Mouse (Mus musculus): ENCODE measurements around the gene Fancd2os. TPM values are rescaled to one million over a fixed set of nuclear protein-coding genes. Genes with fewer than 3 reads are reported as not detected.

The Fancd2os gene
- polyA plus RNA-seq, 1 experiment: 29.9 TPM

GRCm38 (mm10) chr6:113623386-113623785, 22.9 kb upstream of the Fancd2os start:
- no peak for TF ChIP-seq CTCF (IDR thresholded peaks at IDR 0.05; ENCODE audit: control insufficient read depth, insufficient read depth, insufficient replicate concordance, low read depth, low read length)
- no peak for TF ChIP-seq POLR2A (IDR thresholded peaks at IDR 0.05; ENCODE audit: control insufficient read depth, low read depth, low read length)
- Histone ChIP-seq H3K4me1 (ENCODE audit: control insufficient read depth, insufficient read depth, low read length) (peaks cover 2% of the 10 kb centered on the region), H3K27ac (ENCODE audit: control insufficient read depth, insufficient read depth, low read depth, low read length) (peak overlapping the region; percentile 96), H3K36me3 (ENCODE audit: control insufficient read depth, insufficient read depth, low read length) (peaks cover 1% of the 10 kb centered on the region), H3K27me3 (ENCODE audit: control insufficient read depth, insufficient read depth, low read length) (no peaks in the 10 kb centered on the region), H3K4me3 (ENCODE audit: control insufficient read depth, low read depth, low read length) (peak overlapping the region; percentile 94)

- Histone ChIP-seq H3K36me3 (ENCODE audit: control insufficient read depth, insufficient read depth, low read length) (no peaks in the 10 kb centered on the region; the same call in 1 of the 2 replicates), H3K4me1 (ENCODE audit: control insufficient read depth, insufficient read depth, low read length) (no peaks in the 10 kb centered on the region)
These were observed 15.0 kb upstream of the Fancd2os start for GRCm38 (mm10) chr6:113615489-113615888.

GRCm38 (mm10) chr6:113614997-113615396, 14.5 kb upstream of the Fancd2os start:
- TF ChIP-seq POLR2A (IDR thresholded peaks at IDR 0.05; ENCODE audit: control insufficient read depth, low read depth, low read length) (no peak), CTCF (IDR thresholded peaks at IDR 0.05; ENCODE audit: control insufficient read depth, insufficient read depth, insufficient replicate concordance, low read depth, low read length) (no peak)
- Histone ChIP-seq H3K36me3 (ENCODE audit: control insufficient read depth, insufficient read depth, low read length) (no peaks in the 10 kb centered on the region; the same call in 1 of the 2 replicates), H3K4me3 (ENCODE audit: control insufficient read depth, low read depth, low read length) (no peak overlapping the region), H3K4me1 (ENCODE audit: control insufficient read depth, insufficient read depth, low read length) (no peaks in the 10 kb centered on the region), H3K27ac (ENCODE audit: control insufficient read depth, insufficient read depth, low read depth, low read length) (no peak overlapping the region), H3K27me3 (ENCODE audit: control insufficient read depth, insufficient read depth, low read length) (no peaks in the 10 kb centered on the region)

More at GRCm38 (mm10) chr6:113615489-113615888, 15.0 kb upstream of the Fancd2os start:
- no peak for TF ChIP-seq POLR2A (IDR thresholded peaks at IDR 0.05; ENCODE audit: control insufficient read depth, low read depth, low read length)
- TF ChIP-seq CTCF (IDR thresholded peaks at IDR 0.05; ENCODE audit: control insufficient read depth, insufficient read depth, insufficient replicate concordance, low read depth, low read length): no peak
- H3K27me3 ChIP-seq (ENCODE audit: control insufficient read depth, insufficient read depth, low read length): no peaks in the 10 kb centered on the region
- H3K27ac ChIP-seq (ENCODE audit: control insufficient read depth, insufficient read depth, low read depth, low read length): no peak overlapping the region
- H3K4me3 ChIP-seq (ENCODE audit: control insufficient read depth, low read depth, low read length): no peak overlapping the region

GRCm38 (mm10) chr6:113614152-113614551, 13.6 kb upstream of the Fancd2os start:
- Histone ChIP-seq H3K4me3 (ENCODE audit: control insufficient read depth, low read depth, low read length) (no peak overlapping the region), H3K27me3 (ENCODE audit: control insufficient read depth, insufficient read depth, low read length) (no peaks in the 10 kb centered on the region), H3K36me3 (ENCODE audit: control insufficient read depth, insufficient read depth, low read length) (no peaks in the 10 kb centered on the region; the same call in 1 of the 2 replicates), H3K27ac (ENCODE audit: control insufficient read depth, insufficient read depth, low read depth, low read length) (no peak overlapping the region), H3K4me1 (ENCODE audit: control insufficient read depth, insufficient read depth, low read length) (no peaks in the 10 kb centered on the region)
- TF ChIP-seq POLR2A (IDR thresholded peaks at IDR 0.05; ENCODE audit: control insufficient read depth, low read depth, low read length) (no peak), CTCF (IDR thresholded peaks at IDR 0.05; ENCODE audit: control insufficient read depth, insufficient read depth, insufficient replicate concordance, low read depth, low read length) (no peak)

- Histone ChIP-seq H3K4me3 (ENCODE audit: control insufficient read depth, low read depth, low read length) (no peak overlapping the region), H3K27me3 (ENCODE audit: control insufficient read depth, insufficient read depth, low read length) (no peaks in the 10 kb centered on the region), H3K4me1 (ENCODE audit: control insufficient read depth, insufficient read depth, low read length) (peaks cover 2% of the 10 kb centered on the region), H3K27ac (ENCODE audit: control insufficient read depth, insufficient read depth, low read depth, low read length) (peak overlapping the region; percentile 71), H3K36me3 (ENCODE audit: control insufficient read depth, insufficient read depth, low read length) (no peaks in the 10 kb centered on the region; the same call in 1 of the 2 replicates)
- TF ChIP-seq POLR2A (IDR thresholded peaks at IDR 0.05; ENCODE audit: control insufficient read depth, low read depth, low read length): no peak
- no peak for TF ChIP-seq CTCF (IDR thresholded peaks at IDR 0.05; ENCODE audit: control insufficient read depth, insufficient read depth, insufficient replicate concordance, low read depth, low read length)
These were observed 11.9 kb upstream of the Fancd2os start for GRCm38 (mm10) chr6:113612258-113612969.

GRCm38 (mm10) chr6:113609293-113609692, 8.8 kb upstream of the Fancd2os start:
- Histone ChIP-seq H3K27ac (ENCODE audit: control insufficient read depth, insufficient read depth, low read depth, low read length) (no peak overlapping the region), H3K36me3 (ENCODE audit: control insufficient read depth, insufficient read depth, low read length) (peaks cover 1% of the 10 kb centered on the region; the same call in 1 of the 2 replicates), H3K4me1 (ENCODE audit: control insufficient read depth, insufficient read depth, low read length) (peaks cover 2% of the 10 kb centered on the region), H3K27me3 (ENCODE audit: control insufficient read depth, insufficient read depth, low read length) (no peaks in the 10 kb centered on the region), H3K4me3 (ENCODE audit: control insufficient read depth, low read depth, low read length) (no peak overlapping the region)
- TF ChIP-seq CTCF (IDR thresholded peaks at IDR 0.05; ENCODE audit: control insufficient read depth, insufficient read depth, insufficient replicate concordance, low read depth, low read length) (no peak), POLR2A (IDR thresholded peaks at IDR 0.05; ENCODE audit: control insufficient read depth, low read depth, low read length) (no peak)

- peaks cover 1% of the 10 kb centered on the region; the same call in 1 of the 2 replicates for H3K36me3 ChIP-seq (ENCODE audit: control insufficient read depth, insufficient read depth, low read length)
- H3K27ac ChIP-seq (ENCODE audit: control insufficient read depth, insufficient read depth, low read depth, low read length): no peak overlapping the region
- no peak overlapping the region for H3K4me3 ChIP-seq (ENCODE audit: control insufficient read depth, low read depth, low read length)
- H3K4me1 ChIP-seq (ENCODE audit: control insufficient read depth, insufficient read depth, low read length): peaks cover 2% of the 10 kb centered on the region
- no peak for TF ChIP-seq CTCF (IDR thresholded peaks at IDR 0.05; ENCODE audit: control insufficient read depth, insufficient read depth, insufficient replicate concordance, low read depth, low read length)
- TF ChIP-seq POLR2A (IDR thresholded peaks at IDR 0.05; ENCODE audit: control insufficient read depth, low read depth, low read length): no peak
- H3K27me3 ChIP-seq (ENCODE audit: control insufficient read depth, insufficient read depth, low read length): no peaks in the 10 kb centered on the region
These were observed 8.4 kb upstream of the Fancd2os start for GRCm38 (mm10) chr6:113608871-113609270.
